Mouse (Mus musculus): ENCODE data around the gene Oca2.

DNA sequence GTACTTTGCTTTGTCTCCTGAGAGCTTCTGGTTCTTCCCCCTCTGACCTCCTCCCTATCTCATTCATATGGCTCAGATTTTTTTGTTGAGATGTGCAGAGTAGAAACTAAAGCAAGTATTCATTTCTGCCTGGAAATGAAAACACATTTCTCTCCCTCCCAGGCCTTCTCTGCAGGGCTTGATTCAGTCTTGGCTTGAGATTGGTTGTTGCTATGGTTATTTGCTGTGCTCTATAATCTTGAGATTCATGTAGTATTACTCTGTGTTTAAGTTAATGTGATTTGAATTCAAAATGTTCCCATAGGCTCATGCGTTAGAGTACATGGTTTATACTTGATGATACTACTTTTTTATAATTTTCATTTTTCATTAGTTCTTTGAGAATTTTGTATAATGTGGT, 260.9 kb downstream of the Oca2 start:
- TF ChIP-seq CTCF (IDR thresholded peaks at IDR 0.05; ENCODE audit: low read depth, low read length) (no peak), POLR2A (IDR thresholded peaks at IDR 0.05; ENCODE audit: extremely low read depth, insufficient read depth, low read length) (no peak)
